Mouse (Mus musculus) fat pad, adult 2 months (tissue): ENCODE measurements around the gene Ccdc14.
"Not testable (repeated sequence)": the region's sequence is repeated elsewhere in the genome, so short reads cannot be mapped to it uniquely, and the experiment has no call there.

Experiments
- DNase-seq: peaks from one replicate; pipeline ENCODE4 v3.0.0-alpha.2; 2011; ENCODE audit warnings: low read depth, low spot score; ENCODE audit errors: extremely low read depth

Ccdc14 gene

DNA sequence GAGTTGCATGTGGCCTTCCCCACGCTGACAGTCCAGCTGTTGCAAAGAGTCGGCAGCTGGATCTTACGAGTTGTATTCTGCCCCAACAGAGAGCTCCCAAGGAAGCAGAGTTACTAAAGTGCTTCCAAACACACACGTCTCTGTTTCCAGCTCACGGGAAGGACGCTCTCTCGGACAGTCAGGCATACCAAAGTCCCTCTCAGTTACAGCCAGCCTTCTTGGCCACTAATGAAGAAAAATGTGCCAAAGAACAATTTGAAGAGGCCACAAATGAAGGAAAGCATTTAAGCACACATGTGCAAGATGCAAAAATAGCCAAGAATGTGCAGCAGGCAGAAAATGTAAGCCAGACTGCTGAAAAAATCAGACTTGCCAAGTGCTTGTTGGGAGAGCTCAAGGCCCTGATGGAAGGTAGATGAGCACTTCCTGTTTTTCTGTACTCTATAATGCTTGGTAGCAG is 16.1 kb downstream of the Ccdc14 start:
- DNase-seq = no peak

DNA sequence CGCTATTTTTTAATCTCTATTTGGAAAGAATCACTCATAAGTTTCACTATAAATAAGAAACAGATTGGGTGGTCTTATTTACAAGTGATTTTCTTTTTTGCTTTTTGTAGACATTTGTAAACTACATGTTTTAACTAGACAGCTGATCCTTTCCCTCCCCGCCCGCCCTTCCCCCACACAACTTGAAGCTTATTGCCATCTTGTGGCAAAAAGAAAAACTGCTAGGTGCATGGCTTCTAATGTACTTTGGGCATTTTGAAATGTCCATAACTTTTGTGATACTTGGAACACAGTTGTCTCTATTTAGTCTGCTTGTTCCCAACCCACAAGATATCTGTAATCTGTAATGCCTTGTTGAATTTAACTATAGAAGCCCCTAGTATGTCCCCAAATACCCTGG is 21.1 kb downstream of the Ccdc14 start:
- DNase-seq = no peak

DNA sequence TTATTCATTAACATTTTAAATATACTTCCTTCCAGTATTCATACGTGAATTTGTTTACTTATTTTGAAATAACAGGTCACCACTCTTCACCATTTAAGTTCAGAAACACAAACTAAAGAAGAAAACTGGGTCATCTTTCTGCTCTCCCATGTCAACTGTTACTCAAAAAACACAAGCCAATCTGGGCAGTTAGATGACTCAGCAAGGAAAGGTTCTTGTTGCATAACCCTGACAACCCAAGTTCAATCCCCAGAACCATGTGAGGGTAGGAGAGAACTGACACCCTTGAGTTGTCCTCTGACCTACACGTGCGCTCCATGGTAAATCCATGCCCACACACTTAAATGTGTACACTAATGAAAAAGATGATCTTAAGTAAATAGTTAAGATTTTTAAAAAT is 34.7 kb downstream of the Ccdc14 start:
- no peak for DNase-seq

DNA sequence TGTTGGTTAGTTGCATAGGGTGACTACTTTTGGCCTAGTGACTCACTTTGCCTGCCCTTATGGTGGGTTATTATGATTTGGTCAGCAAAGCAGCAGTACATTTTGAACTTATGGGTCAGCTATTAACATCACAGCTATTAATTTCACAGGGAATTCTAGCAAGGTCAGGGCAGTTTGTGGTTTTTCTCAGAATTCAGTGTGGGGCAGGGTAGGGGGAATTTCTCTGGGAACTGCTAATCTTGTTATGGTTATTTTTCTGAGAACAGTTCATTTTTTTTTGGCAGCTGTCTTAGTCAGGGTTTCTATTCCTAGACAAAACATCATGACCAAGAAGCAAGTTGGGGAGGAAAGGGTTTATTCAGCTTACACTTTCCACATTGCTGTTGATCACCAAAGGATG is 38.2 kb downstream of the Ccdc14 start:
- DNase-seq = not testable (repeated sequence)

DNA sequence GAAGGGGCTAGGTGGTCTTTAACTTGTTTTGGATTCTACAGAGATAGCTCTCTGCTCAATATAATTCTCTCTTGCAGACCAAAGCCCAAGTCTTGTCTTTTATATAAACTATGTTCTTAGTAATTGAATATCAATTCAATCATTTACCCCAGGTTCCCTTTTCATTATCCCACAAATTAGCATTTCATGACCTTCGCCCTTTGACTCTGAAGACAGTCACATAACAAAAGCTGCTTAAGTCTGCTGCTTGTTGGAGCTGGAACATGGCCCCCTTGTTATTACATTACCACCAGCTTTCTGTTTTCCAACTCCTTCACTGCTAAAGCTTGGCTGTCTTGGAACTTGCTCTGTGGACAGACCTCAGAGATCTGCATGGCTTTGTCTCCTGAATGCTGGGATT is 39.0 kb downstream of the Ccdc14 start:
- no peak for DNase-seq

DNA sequence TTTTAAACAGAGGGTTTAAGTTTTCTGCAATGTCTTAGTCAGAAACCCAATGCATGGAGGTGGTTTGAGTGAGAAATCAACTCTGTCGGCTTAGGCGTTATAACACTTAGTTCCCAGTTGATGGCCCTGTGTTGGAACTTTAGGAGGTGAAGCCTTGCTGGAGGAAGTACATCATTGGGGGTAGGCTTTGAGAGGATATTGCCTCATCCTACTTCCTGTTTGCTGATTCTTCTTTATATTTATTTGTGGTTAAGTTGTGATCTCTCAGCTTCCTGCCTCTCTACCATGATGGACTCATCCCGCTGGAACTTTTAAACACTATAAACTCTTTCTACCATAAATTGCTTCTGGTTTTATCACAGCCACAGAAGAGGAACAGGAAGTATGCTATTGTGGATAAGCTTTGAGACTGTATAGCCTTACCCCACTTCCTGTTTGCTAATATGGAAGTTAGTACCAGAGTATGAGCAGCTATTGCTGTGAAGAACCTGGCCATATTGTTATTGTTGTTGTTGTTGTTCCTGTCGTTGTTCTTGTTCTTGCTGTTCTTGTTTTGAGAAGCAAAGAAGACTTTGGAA is 48.3 kb downstream of the Ccdc14 start:
- no peak for DNase-seq

DNA sequence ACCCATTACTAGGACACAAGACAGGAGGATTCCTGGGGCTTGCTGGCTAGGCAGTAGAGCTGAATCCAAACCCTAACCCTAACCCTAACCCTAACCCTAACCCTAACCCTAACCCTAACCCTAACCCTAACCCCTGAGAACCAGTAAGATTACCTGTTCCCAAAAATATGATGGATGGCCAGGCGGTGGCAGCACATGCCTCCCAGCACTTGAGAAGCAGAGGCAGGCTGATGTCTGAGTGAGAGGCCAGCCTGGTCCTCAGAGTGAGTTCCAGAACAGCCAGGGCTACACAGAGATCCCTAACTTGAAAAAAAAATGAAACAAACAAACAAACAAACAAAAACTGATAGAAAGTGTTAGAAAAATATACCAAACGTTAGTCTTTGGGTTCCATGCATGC is 52.5 kb downstream of the Ccdc14 start:
- no peak for DNase-seq

DNA sequence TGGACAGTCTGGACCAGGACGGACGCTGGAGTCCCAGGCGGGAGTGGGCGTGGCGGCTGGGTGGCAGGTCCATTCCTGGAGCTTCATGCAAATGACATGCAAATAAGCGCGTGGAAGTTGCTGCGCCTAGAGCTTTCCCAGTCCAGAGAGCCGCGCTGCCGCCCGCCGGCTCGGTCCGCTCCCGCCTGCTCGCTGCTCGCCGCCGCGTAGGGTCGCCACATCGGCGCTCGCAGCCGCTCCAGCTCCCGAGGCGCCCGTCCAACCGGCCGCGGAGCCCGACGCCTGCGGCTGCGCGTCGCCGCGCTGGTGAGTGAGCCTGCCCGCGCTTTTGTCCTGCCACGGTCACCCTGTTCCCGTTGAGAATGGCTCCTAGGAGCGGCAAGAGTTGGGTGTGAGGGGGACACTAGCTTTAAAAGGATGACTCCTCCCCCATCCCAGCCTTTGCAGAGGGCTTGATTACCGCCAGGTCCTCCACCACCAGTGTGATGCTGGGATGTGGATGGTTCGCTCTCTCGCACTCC is 54.7 kb downstream of the Ccdc14 start, which contains the start of gene Mylk:
Gene Mylk (plus strand): TSS at position 146 of the 521 bp plus-strand sequence.
- DNase-seq = no peak

DNA sequence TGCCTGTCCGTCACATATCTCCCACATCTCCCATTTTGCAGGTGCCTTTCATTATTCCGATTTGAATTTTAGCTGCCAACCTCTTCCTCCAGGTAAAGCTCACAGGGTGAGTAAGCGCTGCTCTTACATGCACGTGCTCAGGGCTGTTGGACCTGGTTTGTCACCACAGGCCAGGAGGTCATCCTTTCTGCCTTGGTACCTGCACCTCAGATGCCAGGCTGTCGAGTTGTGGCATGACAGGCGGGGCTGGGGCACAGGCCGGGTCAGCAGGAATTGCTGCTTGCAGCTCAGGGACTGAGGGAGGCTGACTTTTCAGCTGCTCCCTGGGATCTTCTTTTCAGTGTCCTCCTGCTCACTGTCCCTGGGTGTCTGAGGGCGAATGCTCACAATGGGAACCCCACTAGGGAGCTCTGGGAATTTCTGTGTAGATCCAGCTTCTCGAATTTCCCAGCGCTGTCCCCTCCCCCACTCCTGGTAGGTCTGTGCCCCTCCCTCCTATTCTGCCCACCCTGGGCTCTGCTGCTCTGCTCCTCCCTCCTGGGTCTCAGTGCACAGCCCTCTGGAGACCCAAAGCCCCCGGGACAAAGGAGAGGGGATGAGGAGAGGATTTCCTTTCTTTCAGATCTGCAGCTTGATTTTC is 57.8 kb downstream of the Ccdc14 start:
- no peak for DNase-seq

DNA sequence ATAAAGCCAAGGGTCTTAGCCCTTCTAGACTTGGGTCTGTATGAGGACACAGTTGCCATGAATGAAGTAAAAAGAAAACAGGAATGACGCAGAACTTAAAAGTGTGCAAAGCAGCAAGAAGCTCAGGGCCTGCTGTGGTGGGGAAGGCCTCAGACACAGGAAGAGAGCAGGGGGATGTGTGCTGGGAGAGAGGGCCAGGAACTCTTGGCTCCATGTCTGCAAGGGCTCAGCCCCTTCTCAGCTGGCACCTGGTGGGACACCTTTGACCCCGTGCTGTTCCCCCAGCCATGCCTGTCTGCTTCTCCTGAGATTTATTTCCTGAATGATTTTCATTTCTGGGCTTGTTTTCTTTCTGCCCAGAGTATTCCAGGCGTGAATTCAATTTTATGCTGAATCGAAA is 59.1 kb downstream of the Ccdc14 start:
- no peak for DNase-seq

DNA sequence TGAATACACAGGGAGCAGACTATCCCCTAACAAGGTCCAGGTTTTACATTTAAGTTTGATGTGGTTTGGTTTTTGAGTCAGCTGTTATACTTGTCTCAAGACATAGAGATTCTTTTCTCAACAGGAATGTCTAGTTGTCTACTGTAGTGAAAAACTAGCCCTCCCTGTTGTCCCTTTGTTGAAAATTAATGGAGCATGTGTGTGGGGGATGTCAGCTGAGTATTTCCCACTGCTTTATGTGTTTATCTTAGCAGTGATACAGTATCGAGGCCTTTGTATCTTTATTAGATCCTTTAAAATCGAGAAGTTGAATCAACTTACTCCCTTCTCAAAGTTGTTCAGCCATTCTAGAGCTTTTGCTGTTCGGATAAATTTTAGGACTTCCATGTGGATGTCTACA is 61.6 kb downstream of the Ccdc14 start:
- DNase-seq = no peak

DNA sequence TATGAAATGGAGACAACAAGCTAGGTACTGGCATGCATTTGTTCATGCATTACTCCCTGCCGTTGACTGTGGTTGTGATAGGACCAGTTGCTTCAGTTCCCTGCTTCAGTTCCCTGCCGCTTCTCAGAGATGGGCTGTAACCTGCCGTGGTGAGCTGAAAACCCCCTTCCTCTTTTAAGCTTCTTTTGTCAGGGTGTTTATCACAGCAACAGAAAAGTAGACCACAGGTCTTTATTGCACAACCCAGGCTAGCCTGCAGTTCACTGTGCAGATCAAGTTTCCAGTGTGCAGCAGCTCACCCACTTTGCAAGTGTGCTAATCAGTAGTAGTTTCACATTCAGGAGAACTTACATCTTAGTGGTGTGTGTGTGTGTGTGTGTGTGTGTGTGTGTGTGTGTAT is 62.6 kb downstream of the Ccdc14 start:
- no peak for DNase-seq

DNA sequence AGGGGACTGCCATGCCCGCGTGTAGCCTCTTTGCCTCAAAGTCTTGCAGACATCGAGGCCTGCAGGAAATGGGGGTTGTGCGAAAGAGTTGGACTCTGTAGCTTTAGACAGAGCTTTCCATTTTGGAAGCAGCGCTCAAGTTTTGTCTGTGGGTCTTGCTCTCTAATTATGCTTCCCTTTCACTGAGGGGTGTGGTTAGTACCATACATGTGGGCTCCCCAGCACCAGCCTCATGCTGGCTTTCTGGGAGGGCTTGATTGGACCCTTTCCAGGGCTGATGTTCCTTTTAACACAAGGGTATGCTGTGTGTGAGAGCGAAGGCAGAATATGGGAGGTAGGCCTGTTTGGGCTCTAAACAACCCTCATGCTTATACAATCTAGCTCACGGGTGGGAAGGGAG is 66.6 kb downstream of the Ccdc14 start:
- no peak for DNase-seq

DNA sequence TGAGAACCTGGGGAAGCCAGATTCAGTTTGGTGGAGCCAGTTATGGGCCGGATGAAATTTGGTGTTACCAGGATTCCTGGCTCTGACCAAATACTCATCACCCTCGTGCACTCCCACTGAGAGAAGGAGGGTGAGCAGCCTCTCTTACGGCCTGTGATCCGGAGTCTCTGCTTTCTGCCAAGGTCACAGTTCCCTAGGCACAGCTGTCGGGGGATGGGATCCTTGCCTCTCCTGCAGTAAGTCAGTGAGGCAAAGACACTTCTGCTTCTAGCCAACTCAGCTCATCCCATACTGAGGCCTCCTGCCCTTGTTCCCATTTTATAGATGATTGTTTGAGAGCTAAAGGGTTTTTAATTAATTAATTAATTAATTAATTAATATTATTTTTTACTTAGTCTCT is 67.8 kb downstream of the Ccdc14 start:
- DNase-seq = no peak

DNA sequence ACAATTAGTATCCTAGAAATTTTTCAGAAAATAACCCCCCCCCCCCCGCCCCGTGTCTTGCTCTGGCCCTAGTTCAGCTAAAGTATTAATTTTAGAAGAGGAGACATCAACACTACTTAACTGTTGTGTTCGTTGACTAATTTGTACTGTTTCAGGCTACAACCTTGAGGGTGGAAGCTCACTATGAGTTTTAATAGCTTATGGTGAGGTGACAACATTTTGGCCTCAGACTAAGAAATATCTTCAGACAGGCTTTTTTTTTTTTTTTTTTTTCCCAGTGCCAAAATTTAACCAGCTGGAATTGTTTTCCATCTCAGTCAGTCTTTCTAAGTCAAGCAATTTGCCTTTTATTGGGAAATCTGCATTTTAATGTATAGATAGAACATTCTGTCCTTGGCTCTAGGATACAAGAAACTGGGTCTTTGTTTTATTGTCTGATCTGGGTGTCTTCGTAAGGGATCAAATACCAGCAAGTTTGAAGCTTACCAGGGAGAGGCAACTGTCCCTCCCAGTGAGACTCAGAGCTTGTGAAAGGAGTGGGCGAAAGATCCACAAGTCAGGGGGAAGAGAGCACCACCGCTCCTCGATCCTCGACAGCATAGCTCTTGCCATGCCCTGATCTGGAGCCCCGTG is 73.7 kb downstream of the Ccdc14 start:
- DNase-seq = no peak

DNA sequence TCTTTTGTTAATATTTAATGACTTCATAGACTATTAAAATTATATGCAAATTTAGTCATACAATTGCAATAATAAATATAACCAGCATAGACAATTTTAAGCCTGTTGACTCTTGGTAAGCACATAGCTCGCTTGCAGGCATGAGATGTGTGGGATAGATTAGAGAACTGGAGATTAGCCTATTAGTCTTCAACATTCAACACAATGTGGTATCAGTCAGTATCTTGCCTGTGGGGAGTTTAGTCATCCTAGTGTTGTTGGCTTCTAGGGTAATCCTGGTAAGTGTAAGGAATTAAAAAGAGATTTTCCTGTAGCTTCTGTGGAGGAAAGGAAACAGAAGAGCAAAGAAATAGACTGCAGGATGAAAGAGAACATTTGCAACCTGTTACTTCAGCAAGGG is 75.2 kb downstream of the Ccdc14 start:
- DNase-seq = peak; percentile 54

DNA sequence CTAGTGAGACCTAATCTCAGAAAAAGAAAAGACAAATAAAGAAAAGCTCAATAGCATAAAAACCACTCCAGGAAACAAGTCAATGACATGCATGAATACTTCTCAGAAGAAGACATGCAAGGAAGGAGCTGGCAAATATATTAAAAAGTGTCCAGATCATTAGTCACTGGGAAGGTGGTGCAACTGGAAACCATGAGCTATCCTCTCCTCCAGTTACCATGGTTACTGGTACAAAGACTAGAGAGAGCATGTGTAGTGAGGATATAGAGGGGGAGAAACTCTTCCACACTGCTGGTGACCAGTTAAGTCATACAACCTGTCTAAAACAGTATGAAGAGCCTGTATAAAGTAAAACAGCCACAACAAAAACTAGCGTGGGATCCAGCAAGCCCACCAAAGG is 75.8 kb downstream of the Ccdc14 start:
- DNase-seq = no peak

DNA sequence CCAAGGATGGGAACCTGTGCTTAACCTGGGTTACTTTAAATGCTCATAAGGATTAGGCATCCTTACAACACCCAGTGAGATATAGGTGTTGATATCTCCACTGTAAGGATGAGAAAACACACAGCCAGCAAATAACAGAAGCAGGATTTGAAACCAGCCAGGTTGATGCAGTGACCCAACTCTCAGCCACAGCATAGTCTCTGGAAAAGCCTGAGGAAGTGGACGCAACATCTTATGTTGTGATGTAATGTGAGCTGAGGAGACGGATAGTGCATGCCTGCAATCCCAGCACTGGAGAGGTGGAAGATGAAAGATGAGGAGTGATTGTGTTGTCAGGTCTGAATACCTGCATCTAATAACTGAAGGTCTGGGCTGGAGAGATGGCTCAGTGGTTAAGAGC is 77.0 kb downstream of the Ccdc14 start:
- no peak for DNase-seq

DNA sequence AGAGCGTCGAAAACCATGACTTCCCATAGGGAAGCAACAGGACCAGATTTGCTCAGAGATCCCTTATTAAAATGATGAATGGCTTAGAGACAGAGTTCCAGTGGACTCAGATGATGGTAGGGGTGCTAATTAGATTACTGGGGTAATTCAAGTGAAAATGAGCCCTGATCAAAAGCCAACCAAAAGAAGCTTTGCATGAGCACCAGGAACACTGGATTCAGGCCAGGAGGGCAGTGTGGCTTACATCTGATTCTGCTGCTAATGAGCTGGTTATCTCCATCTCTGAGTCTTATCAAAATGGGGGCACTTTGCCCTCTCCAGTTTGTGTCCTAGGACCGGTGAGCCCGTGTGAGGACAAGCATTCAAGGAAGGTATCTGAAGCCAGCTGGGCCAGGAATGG is 78.0 kb downstream of the Ccdc14 start:
- DNase-seq = no peak

DNA sequence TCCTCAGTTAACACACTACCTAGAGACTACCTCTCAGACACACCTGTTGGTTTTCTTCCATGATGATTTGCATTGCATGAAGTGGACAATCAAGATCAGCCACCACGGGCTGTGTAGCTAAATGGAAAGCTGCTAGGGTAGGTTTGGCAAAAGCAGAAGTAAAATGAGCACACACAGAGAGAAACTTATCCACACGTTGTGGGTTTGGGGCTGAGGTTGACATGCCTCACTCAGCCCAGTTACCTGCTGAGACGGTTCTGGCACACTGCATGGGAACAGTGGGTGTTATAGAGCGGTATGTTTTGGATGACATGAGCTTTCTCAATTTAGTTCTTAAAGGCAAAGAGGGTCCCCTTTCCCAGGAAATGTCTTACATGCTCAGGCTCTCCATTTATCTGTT is 79.7 kb downstream of the Ccdc14 start:
- no peak for DNase-seq

DNA sequence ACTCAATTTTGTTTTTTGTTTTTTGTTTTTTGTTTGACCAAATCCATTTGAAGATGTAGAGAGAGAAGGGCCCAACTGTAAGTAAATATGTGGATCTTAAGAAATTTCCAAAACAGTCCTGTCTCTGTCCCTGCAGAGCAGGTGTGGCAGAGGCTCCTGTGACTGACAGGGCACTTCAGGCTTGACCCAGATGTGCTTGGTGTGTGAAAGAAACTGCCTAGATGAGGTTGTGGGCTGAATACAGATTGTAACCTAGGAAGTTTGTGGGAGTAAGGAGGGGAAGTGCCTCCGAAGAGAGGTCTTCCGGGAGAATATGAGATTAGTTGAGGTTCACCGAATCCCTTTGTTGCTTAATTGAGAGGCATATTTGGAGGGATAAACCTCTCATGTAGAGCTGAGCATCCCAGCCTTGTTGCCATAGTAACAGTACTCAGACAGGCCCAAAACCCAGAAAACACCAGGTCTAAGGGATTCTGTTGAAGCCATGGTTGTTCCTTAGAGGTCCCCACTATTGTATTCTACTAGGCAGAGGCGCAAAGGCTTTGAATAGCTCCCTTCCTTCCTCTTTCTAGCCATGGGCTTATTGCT is 82.1 kb downstream of the Ccdc14 start:
- no peak for DNase-seq
